Mouse (Mus musculus): Measurements from ENCODE around the gene Stat5b. TPM values are rescaled to one million over a fixed set of nuclear protein-coding genes. Genes with fewer than 3 reads are reported as not detected.

Stat5b gene
- total and polyA plus RNA-seq, 2 experiments from 2014 or later: 8.8 to 22.6 TPM

DNA sequence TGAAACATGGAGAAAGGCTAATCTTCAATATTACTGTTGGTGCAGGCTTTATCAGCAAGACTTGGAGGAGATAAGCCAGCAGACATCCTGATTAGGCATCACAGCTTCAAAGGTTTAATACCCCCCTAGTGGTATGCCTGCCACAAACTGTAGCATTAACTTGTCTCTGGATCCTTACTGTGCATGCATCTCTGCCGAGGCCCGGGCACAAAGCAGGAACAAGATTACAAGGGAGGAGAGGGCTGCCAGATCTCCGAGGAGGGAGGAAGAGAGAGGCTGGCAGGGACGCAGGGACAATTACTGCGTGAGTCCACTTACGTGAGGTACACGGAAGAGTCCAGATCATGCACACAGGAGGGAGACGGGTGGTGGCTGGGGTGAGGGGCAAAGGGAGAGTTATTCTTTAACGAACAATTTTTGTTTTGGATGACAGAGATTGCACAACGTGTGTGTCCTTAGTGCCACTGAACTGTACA, 21.8 kb downstream of the Stat5b start:
- no peak overlapping the region for H3K9ac ChIP-seq
- DNase-seq (peak; percentile 26), ATAC-seq (peak; percentile 61)
- H3K4me1 ChIP-seq (ENCODE audit: insufficient read depth): peaks cover 6% of the 10 kb centered on the region; the same call in 1 of the 2 replicates
- 36% methylated on average over 10 of the region's 10 CpGs for WGBS
- H3K9me3 ChIP-seq (ENCODE audit: low read length): no peaks in the 10 kb centered on the region
- H3K27me3 ChIP-seq (ENCODE audit: insufficient read depth, low read length): peaks cover 4% of the 10 kb centered on the region; the same call in 1 of the 2 replicates
- H3K27ac ChIP-seq (ENCODE audit: low read depth, low read length): no peak overlapping the region
- H3K4me3 ChIP-seq (ENCODE audit: low read depth, low read length): no peak overlapping the region
- TF ChIP-seq CTCF (IDR thresholded peaks at IDR 0.05; ENCODE audit: low read depth): peak; percentile 41; the same call in 1 of the 2 replicates
- no peak overlapping the region for H3K4me2 ChIP-seq (ENCODE audit: low read depth)
- H3K36me3 ChIP-seq (ENCODE audit: insufficient read depth): no peaks in the 10 kb centered on the region

DNA sequence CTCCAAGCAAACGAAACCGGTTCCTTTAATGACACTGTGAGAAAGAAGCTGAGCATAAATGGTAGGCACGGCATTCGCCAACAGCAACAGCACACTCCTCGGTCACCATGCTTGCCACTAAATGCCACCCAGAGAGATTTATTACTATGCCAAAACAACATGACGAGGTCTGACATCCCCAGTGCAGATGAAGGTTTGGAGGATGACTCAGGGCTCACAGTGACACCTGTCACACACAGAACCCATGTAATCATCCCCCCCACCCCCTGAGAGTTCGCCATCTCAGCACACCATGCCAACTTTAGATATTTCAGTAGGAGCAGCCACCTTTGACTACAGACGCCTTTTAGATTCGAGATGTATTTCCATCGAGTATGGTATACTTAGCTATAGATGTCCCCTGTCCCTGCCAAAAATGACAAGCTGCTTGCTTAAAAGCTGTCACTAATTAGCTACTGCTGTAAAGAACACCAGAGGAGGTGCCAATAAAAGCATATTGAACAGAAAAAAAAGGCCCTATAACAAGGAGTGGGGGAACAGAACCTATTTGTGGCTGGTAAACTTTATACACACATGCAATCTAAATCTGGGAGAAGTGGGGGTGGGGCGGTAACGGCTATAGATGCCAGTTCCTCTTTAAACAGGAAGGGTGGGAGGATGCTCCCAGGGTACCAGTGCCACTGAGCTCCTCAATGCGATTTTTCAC, 24.2 kb downstream of the Stat5b start:
- Histone ChIP-seq H3K4me3 (ENCODE audit: low read depth, low read length) (no peak overlapping the region), H3K4me2 (ENCODE audit: low read depth) (0 out of 2 replicates have a peak overlapping the region, but pooled peaks have one; percentile 1), H3K36me3 (ENCODE audit: insufficient read depth) (no peaks in the 10 kb centered on the region), H3K4me1 (ENCODE audit: insufficient read depth) (peaks cover 6% of the 10 kb centered on the region; the same call in 1 of the 2 replicates), H3K9ac (no peak overlapping the region), H3K27me3 (ENCODE audit: insufficient read depth, low read length) (no peaks in the 10 kb centered on the region; the same call in 1 of the 2 replicates), H3K27ac (ENCODE audit: low read depth, low read length) (no peak overlapping the region), H3K9me3 (ENCODE audit: low read length) (no peaks in the 10 kb centered on the region)
- ATAC-seq (peak; percentile 74), DNase-seq (peak; percentile 67)
- no peak for TF ChIP-seq CTCF (IDR thresholded peaks at IDR 0.05; ENCODE audit: low read depth)
- WGBS: 42% methylated on average over 13 of the region's 13 CpGs

DNA sequence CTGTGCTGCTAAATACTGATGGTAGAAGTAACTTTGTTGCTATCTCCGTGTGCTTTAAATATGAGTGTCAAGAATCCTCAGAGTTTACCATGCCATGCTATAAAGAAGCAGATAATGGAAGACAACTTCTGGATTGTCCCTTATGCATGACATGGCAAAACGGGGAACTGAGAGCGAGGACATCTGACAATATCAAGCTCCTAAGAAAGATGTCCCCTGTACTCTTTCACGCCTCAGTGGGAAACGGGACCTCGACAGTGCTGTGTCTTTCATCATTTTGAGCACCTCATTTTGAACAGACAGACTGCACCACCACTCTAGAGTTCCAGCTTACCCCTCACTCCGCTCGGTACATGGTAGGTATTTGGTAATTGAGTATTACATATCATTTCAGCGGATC, 25.1 kb downstream of the Stat5b start:
- H3K9me3 ChIP-seq (ENCODE audit: low read length): no peaks in the 10 kb centered on the region
- 75% methylated on average over 9 of the region's 9 CpGs for WGBS
- H3K4me3 ChIP-seq (ENCODE audit: low read depth, low read length): no peak overlapping the region
- H3K4me2 ChIP-seq (ENCODE audit: low read depth): no peak overlapping the region
- no peak for ATAC-seq
- no peaks in the 10 kb centered on the region for H3K36me3 ChIP-seq (ENCODE audit: insufficient read depth)
- H3K27ac ChIP-seq (ENCODE audit: low read depth, low read length): no peak overlapping the region
- no peaks in the 10 kb centered on the region; the same call in 1 of the 2 replicates for H3K27me3 ChIP-seq (ENCODE audit: insufficient read depth, low read length)
- no peak overlapping the region for H3K9ac ChIP-seq
- DNase-seq: no peak
- peaks cover 6% of the 10 kb centered on the region; the same call in 1 of the 2 replicates for H3K4me1 ChIP-seq (ENCODE audit: insufficient read depth)
- TF ChIP-seq CTCF (IDR thresholded peaks at IDR 0.05; ENCODE audit: low read depth): no peak

DNA sequence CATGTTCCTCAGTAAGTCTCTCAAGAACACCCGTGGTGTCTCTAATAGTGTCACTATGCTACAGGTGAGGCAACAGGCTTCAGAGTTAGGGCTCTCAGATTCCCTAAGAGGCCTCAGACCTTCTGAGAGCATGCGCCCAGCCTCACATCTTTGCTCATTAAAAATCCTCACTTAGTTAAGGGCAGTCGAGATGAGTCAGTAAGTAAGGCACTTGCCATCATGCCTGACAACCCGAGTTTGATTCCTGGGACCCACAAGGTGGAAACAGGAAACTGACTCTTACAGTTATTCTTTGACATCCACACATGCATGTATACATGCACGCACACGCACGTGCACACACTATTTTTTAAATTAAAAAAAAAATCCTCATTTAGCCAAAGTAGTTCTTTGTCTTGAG, 26.0 kb downstream of the Stat5b start:
- no peak for TF ChIP-seq CTCF (IDR thresholded peaks at IDR 0.05; ENCODE audit: low read depth)
- WGBS: 80% methylated on average over 7 of the region's 7 CpGs
- ATAC-seq: no peak

DNA sequence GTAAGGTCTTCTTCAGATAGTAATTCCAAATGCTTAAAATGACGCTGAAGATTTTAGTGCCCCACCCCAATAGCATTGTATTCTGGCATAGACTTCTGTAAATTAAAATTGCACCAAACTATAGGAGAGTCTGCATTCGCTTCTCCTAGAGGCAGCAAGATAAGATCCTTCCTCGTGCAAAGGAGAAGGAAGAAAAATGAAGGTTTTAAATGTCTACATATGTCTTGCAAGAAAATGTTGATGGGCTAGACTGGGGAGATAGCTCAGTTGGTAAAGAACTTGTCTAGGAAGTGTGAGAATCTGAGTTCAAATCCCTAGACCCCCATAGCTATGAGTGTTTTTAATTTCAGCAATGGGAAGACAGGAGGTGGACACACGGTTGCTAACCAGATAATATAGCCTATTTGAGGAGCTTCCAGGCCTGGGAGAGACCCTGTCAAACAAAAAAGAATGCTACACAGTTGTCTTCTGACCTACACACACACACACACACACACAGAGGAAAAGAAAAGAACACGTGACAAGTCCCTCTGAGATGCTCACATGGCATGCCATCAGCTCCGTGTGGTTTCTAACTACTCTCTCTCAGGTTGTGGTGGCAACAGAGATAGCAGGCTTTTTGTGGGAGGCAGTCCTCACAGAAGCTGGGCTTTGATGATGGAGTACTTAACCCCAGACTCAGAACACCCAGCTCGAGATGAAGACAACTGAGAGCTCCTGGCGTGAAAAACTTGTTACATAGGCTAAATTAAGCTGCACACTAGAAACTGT, 26.8 kb downstream of the Stat5b start:
- no peak for TF ChIP-seq CTCF (IDR thresholded peaks at IDR 0.05; ENCODE audit: low read depth)
- Histone ChIP-seq H3K27me3 (ENCODE audit: insufficient read depth, low read length) (no peaks in the 10 kb centered on the region; the same call in 1 of the 2 replicates), H3K4me1 (ENCODE audit: insufficient read depth) (peaks cover 6% of the 10 kb centered on the region; the same call in 1 of the 2 replicates), H3K9ac (no peak overlapping the region), H3K27ac (ENCODE audit: low read depth, low read length) (no peak overlapping the region), H3K4me2 (ENCODE audit: low read depth) (no peak overlapping the region), H3K9me3 (ENCODE audit: low read length) (no peaks in the 10 kb centered on the region), H3K36me3 (ENCODE audit: insufficient read depth) (no peaks in the 10 kb centered on the region), H3K4me3 (ENCODE audit: low read depth, low read length) (no peak overlapping the region)
- WGBS: 69% methylated on average over 8 of the region's 8 CpGs
- ATAC-seq (no peak), DNase-seq (no peak)

More for the DNA sequence above, 26.0 kb downstream of the Stat5b start:
- H3K9ac ChIP-seq: no peak overlapping the region
- H3K9me3 ChIP-seq (ENCODE audit: low read length): no peaks in the 10 kb centered on the region
- H3K36me3 ChIP-seq (ENCODE audit: insufficient read depth): no peaks in the 10 kb centered on the region
- no peaks in the 10 kb centered on the region; the same call in 1 of the 2 replicates for H3K27me3 ChIP-seq (ENCODE audit: insufficient read depth, low read length)
- H3K4me1 ChIP-seq (ENCODE audit: insufficient read depth): peaks cover 6% of the 10 kb centered on the region; the same call in 1 of the 2 replicates
- no peak overlapping the region for H3K4me3 ChIP-seq (ENCODE audit: low read depth, low read length)
- no peak overlapping the region for H3K4me2 ChIP-seq (ENCODE audit: low read depth)
- no peak for DNase-seq
- no peak overlapping the region for H3K27ac ChIP-seq (ENCODE audit: low read depth, low read length)

DNA sequence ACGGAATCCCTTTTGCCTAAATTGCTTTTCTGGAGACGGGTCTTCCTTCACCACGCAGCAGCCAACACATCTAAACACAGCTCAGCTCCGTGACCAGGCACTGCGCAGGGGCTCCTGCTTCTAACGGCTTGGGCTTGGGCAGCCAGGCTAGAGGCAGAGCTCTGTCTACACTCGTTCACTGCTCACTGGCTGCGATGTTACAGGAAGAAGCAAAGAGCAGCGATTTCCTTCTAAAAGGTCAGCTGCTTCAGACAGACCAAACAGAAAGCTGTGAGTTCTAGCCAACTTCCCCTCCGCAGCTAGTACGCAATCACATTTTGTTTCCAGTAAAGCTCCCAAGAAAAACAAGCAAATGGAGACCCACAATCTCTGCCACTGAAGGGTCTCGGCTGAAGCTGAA, 28.2 kb downstream of the Stat5b start:
- no peak for DNase-seq
- Histone ChIP-seq H3K27ac (ENCODE audit: low read depth, low read length) (no peak overlapping the region), H3K27me3 (ENCODE audit: insufficient read depth, low read length) (no peaks in the 10 kb centered on the region; the same call in 1 of the 2 replicates), H3K9me3 (ENCODE audit: low read length) (no peaks in the 10 kb centered on the region), H3K36me3 (ENCODE audit: insufficient read depth) (no peaks in the 10 kb centered on the region), H3K4me1 (ENCODE audit: insufficient read depth) (peaks cover 6% of the 10 kb centered on the region; the same call in 1 of the 2 replicates), H3K9ac (no peak overlapping the region), H3K4me2 (ENCODE audit: low read depth) (no peak overlapping the region), H3K4me3 (ENCODE audit: low read depth, low read length) (no peak overlapping the region)
- 76% methylated on average over 12 of the region's 12 CpGs for WGBS
- no peak for ATAC-seq
- TF ChIP-seq CTCF (IDR thresholded peaks at IDR 0.05; ENCODE audit: low read depth): no peak
